Mouse (Mus musculus): ENCODE measurements around the gene Trp53inp2. TPM values are rescaled to one million over a fixed set of nuclear protein-coding genes. Genes with fewer than 3 reads are reported as not detected.

Gene Trp53inp2
- total and polyA plus RNA-seq, 3 experiments, result 2.8 to 6.2 (median 3.3) TPM

- Histone ChIP-seq H3K36me3 (replicated peaks) (peaks cover 4% of the 10 kb centered on the region), H3K4me1 (ENCODE audit: insufficient read depth, low read depth, low read length) (peaks cover 21% of the 10 kb centered on the region), H3K9me3 (replicated peaks) (no peaks in the 10 kb centered on the region), H3K27me3 (ENCODE audit: insufficient read depth, low read length) (peaks cover 22% of the 10 kb centered on the region), H3K4me3 (ENCODE audit: low read depth, low read length) (peak overlapping the region; percentile 79)
- ATAC-seq (ENCODE audit: extremely low read depth, insufficient number of reproducible peaks, low FRiP score, poor library complexity, severe bottlenecking) (peak; percentile 90), DNase-seq (ENCODE audit: low spot score) (peak; percentile 94)
- TF ChIP-seq CTCF (IDR thresholded peaks at IDR 0.05; ENCODE audit: low read depth, low read length) (no peak), POLR2AphosphoS5 (IDR thresholded peaks at IDR 0.05; ENCODE audit: insufficient replicate concordance, low read depth, low read length) (no peak), TAL1 (conservative IDR thresholded peaks at IDR 0.05; ENCODE audit: low read depth, low read length) (no peak), GATA1 (IDR thresholded peaks at IDR 0.05; ENCODE audit: borderline replicate concordance, low read length) (no peak), GATA2 (IDR thresholded peaks at IDR 0.05; ENCODE audit: borderline replicate concordance, low read depth, low read length) (no peak)
These were observed 928 bp downstream of the Trp53inp2 start for GRCm38 (mm10) chr2:155381643-155382331.

- DNase-seq (ENCODE audit: low spot score) (no peak), ATAC-seq (ENCODE audit: extremely low read depth, insufficient number of reproducible peaks, low FRiP score, poor library complexity, severe bottlenecking) (no peak; the same call in 1 of the 2 replicates)
- Histone ChIP-seq H3K36me3 (replicated peaks) (peaks cover 8% of the 10 kb centered on the region), H3K9me3 (replicated peaks) (no peaks in the 10 kb centered on the region), H3K4me1 (ENCODE audit: insufficient read depth, low read depth, low read length) (peaks cover 21% of the 10 kb centered on the region), H3K27me3 (ENCODE audit: insufficient read depth, low read length) (peaks cover 19% of the 10 kb centered on the region), H3K4me3 (ENCODE audit: low read depth, low read length) (peak overlapping the region; percentile 79)
- TF ChIP-seq CTCF (IDR thresholded peaks at IDR 0.05; ENCODE audit: low read depth, low read length) (no peak), GATA1 (IDR thresholded peaks at IDR 0.05; ENCODE audit: borderline replicate concordance, low read length) (no peak), TAL1 (conservative IDR thresholded peaks at IDR 0.05; ENCODE audit: low read depth, low read length) (no peak), POLR2AphosphoS5 (IDR thresholded peaks at IDR 0.05; ENCODE audit: insufficient replicate concordance, low read depth, low read length) (no peak), GATA2 (IDR thresholded peaks at IDR 0.05; ENCODE audit: borderline replicate concordance, low read depth, low read length) (no peak)
These were observed 1.5 kb downstream of the Trp53inp2 start for GRCm38 (mm10) chr2:155382332-155382700.

DNA sequence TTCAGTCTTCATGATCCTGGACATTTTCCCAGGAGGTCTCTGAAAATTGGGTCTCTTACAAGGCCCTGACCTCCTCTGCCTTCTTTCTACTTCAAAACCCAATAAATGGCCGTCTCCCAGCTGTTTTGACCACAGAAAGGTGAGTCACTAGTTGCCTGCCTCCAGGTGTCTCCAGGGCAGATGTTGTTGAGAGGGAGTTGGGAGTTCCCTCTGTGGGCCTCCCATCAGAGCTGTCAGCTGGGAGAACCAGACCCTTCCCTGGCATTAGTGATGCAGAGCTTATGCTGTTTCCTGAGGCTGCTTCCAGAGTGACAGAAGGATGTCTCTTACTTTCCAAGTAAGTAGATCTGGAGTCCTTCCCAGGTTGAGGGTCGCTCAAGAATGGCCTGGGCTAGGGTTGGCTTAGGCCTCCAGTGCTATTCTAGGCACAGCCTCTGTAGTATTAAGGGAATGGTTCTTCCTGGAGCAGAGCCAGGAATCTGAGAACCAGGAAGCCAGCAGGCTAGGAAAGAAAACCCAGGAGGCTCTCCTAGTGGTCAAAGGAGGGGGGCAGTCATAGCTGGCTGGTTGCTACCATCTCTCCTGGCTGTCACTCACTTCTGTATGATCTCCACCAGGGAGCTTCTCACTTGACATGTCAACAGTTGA is 2.1 kb downstream of the Trp53inp2 start:
- no peak for DNase-seq (ENCODE audit: low spot score)
- no peak overlapping the region for H3K4me3 ChIP-seq (ENCODE audit: low read depth, low read length)

GRCm38 (mm10) chr2:155385090-155385489 is 4.2 kb downstream of the Trp53inp2 start:
- H3K27me3 ChIP-seq (ENCODE audit: insufficient read depth, low read length), result peaks cover 9% of the 10 kb centered on the region
- DNase-seq (ENCODE audit: low spot score), result peak; percentile 60
- ATAC-seq (ENCODE audit: extremely low read depth, insufficient number of reproducible peaks, low FRiP score, poor library complexity, severe bottlenecking), result no peak
- no peak for TF ChIP-seq GATA1 (IDR thresholded peaks at IDR 0.05; ENCODE audit: borderline replicate concordance, low read length)
- peak; percentile 60 for TF ChIP-seq CTCF (IDR thresholded peaks at IDR 0.05; ENCODE audit: low read depth, low read length)
- no peak overlapping the region for H3K4me3 ChIP-seq (ENCODE audit: low read depth, low read length)
- H3K4me1 ChIP-seq (ENCODE audit: insufficient read depth, low read depth, low read length), result peaks cover 21% of the 10 kb centered on the region
- H3K36me3 ChIP-seq (replicated peaks), result peaks cover 29% of the 10 kb centered on the region
- H3K9me3 ChIP-seq (replicated peaks), result no peaks in the 10 kb centered on the region

More for the DNA sequence above, 2.1 kb downstream of the Trp53inp2 start:
- peaks cover 13% of the 10 kb centered on the region for H3K36me3 ChIP-seq (replicated peaks)
- peaks cover 21% of the 10 kb centered on the region for H3K4me1 ChIP-seq (ENCODE audit: insufficient read depth, low read depth, low read length)
- H3K9me3 ChIP-seq (replicated peaks), result no peaks in the 10 kb centered on the region
- peaks cover 19% of the 10 kb centered on the region for H3K27me3 ChIP-seq (ENCODE audit: insufficient read depth, low read length)
- ATAC-seq (ENCODE audit: extremely low read depth, insufficient number of reproducible peaks, low FRiP score, poor library complexity, severe bottlenecking), result no peak
- TF ChIP-seq GATA1 (IDR thresholded peaks at IDR 0.05; ENCODE audit: borderline replicate concordance, low read length) (no peak), GATA2 (IDR thresholded peaks at IDR 0.05; ENCODE audit: borderline replicate concordance, low read depth, low read length) (no peak), TAL1 (conservative IDR thresholded peaks at IDR 0.05; ENCODE audit: low read depth, low read length) (no peak), CTCF (IDR thresholded peaks at IDR 0.05; ENCODE audit: low read depth, low read length) (no peak), POLR2AphosphoS5 (IDR thresholded peaks at IDR 0.05; ENCODE audit: insufficient replicate concordance, low read depth, low read length) (no peak)

DNA sequence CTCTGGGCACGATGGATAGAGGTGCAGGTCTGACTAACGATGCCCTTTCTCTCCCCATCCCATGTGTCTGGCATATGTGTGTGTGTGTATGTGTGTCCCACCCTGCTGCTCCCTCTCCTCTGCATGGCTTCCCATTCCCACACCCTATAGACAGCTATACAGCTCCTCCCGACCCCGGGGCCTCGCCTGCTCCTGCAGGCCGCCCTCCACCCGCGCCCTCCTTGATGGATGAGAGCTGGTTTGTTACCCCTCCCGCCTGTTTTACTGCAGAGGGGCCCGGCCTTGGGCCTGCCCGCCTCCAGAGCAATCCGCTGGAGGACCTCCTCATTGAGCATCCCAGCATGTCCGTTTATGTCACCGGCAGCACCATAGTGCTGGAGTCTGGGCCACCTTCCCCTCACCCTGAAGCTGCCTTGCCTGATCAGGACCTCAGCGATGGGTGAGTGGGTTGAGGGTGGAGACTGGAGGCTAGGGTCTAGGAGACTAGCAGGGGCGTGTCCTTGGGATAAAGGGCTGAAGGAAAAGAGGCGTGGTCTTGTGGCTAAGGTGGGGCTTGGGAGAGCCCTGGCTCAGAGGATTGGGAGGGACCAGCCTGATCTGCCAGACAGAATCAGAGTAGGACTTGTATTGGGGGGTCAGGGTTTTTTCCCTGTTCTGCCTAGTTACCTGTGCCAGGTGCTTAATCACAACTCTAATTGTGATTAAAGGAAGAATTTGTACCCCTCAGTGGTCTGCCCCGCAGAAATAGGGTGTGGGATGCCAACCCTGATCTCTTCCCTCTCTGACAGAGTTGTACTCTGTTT is 5.1 kb downstream of the Trp53inp2 start:
- TF ChIP-seq TAL1 (conservative IDR thresholded peaks at IDR 0.05; ENCODE audit: low read depth, low read length) (no peak), POLR2AphosphoS5 (IDR thresholded peaks at IDR 0.05; ENCODE audit: insufficient replicate concordance, low read depth, low read length) (no peak), CTCF (IDR thresholded peaks at IDR 0.05; ENCODE audit: low read depth, low read length) (no peak)
- Histone ChIP-seq H3K4me3 (ENCODE audit: low read depth, low read length) (no peak overlapping the region), H3K27me3 (ENCODE audit: insufficient read depth, low read length) (peaks cover under 1% of the 10 kb centered on the region), H3K4me1 (ENCODE audit: insufficient read depth, low read depth, low read length) (peaks cover 17% of the 10 kb centered on the region), H3K36me3 (replicated peaks) (peaks cover 35% of the 10 kb centered on the region), H3K9me3 (replicated peaks) (no peaks in the 10 kb centered on the region)
- DNase-seq (ENCODE audit: low spot score), result no peak
- no peak for ATAC-seq (ENCODE audit: extremely low read depth, insufficient number of reproducible peaks, low FRiP score, poor library complexity, severe bottlenecking)

- peaks cover 13% of the 10 kb centered on the region for H3K4me1 ChIP-seq (ENCODE audit: insufficient read depth, low read depth, low read length)
- H3K4me3 ChIP-seq (ENCODE audit: low read depth, low read length), result no peak overlapping the region
- no peak for TF ChIP-seq CTCF (IDR thresholded peaks at IDR 0.05; ENCODE audit: low read depth, low read length)
- no peak for TF ChIP-seq GATA2 (IDR thresholded peaks at IDR 0.05; ENCODE audit: borderline replicate concordance, low read depth, low read length)
- no peak for TF ChIP-seq TAL1 (conservative IDR thresholded peaks at IDR 0.05; ENCODE audit: low read depth, low read length)
- no peak for TF ChIP-seq POLR2AphosphoS5 (IDR thresholded peaks at IDR 0.05; ENCODE audit: insufficient replicate concordance, low read depth, low read length)
- no peak for TF ChIP-seq GATA1 (IDR thresholded peaks at IDR 0.05; ENCODE audit: borderline replicate concordance, low read length)
- peaks cover 41% of the 10 kb centered on the region for H3K36me3 ChIP-seq (replicated peaks)
- H3K27me3 ChIP-seq (ENCODE audit: insufficient read depth, low read length), result no peaks in the 10 kb centered on the region; the same call in 1 of the 2 replicates
- ATAC-seq (ENCODE audit: extremely low read depth, insufficient number of reproducible peaks, low FRiP score, poor library complexity, severe bottlenecking) (no peak), DNase-seq (ENCODE audit: low spot score) (no peak)
- no peaks in the 10 kb centered on the region for H3K9me3 ChIP-seq (replicated peaks)
These were observed 5.7 kb downstream of the Trp53inp2 start for GRCm38 (mm10) chr2:155386534-155386899.
